In genomic region chr8:75291921-75292320, GRCm38 (mm10) we compare ENCODE assay signal across 10 mouse cellular contexts.
"Had no signal": no experiment of that assay in that cellular context is flagged by ENCODE, and none has a peak within 500 bp of the region (broad histone marks: within the 10 kb centered on the region; RNA-seq: fewer than 3 reads in every experiment).

No protein-coding gene starts in this region.

- DNase-seq: liver, postnatal 0 days; lung, adult 2 months; lung, postnatal 14 days; lung, postnatal 36 days; thymus, adult 18-20 months; thymus, postnatal 25 days; thymus, postnatal 4 days had no signal

- ATAC-seq: liver, postnatal 0 days; lung, postnatal 0 days; midbrain, embryonic 13.5 days; midbrain, embryonic 15.5 days had no signal
